Mouse (Mus musculus): Measurements from ENCODE around the gene Muc5b.
"Not testable (repeated sequence)": the region's sequence is repeated elsewhere in the genome, so short reads cannot be mapped to it uniquely, and the experiment has no call there.

Gene Muc5b

DNA sequence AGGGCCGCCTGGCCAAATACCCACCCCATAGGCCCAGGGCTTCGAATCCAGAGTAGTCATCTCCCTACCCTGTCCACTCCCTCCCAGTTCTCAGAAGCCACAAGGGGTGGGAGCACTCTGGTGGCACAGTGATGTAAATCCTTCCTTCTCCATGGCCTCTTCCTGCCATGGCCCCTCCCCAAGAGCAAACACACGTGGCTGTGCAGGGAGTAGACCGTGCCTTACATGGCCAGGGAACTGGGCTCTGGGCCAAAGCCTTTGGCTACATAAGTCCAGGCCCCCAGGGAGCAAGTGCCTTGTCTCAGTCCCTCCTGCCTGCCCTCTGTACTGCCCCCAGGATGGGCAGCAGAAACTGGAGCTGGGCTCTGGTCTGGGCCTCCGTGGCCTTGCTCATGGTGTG lies at the start of gene Muc5b:
Muc5b (plus strand) TSS at position 292 of the 400 bp plus-strand sequence.
- DNase-seq (ENCODE audit: extremely low spot score), result no peak

DNA sequence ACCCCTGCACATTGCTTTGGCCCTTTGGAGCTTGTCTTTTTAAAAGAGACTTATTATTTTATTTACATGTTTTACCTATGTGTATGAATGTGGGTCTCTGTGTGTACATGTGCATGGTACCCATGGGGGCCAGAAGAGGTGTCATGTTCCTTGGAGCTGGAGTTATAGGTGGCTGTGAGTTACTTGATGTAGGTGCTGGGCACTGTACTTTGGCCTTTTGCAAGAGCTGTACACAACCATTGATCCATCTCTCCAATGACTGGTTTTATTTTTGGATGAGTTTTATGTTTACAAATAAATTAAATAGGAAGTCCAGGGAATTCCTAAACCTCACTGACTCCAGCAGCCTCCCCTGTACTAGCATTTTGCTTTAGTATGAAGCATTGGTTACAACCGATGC lies 44.6 kb upstream of the Muc5b start:
- DNase-seq (ENCODE audit: extremely low spot score), result no peak

DNA sequence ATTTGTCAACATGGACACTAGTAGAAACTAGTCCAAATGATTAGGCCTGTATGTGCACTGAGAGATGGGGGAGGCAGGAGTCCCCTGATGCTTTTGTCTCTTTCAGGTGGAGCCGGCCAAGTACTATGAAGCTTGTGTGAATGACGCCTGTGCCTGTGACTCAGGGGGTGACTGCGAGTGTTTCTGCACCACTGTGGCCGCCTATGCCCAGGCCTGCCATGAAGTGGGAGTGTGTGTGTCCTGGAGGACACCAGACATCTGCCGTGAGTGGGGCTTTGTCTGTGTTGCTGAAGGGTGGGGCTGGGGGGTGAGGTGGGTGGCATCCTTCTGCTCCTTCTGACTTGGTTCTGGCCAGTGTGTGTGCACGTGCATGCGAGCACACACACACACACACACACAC lies 35.7 kb upstream of the Muc5b start:
- no peak for DNase-seq (ENCODE audit: extremely low spot score)

DNA sequence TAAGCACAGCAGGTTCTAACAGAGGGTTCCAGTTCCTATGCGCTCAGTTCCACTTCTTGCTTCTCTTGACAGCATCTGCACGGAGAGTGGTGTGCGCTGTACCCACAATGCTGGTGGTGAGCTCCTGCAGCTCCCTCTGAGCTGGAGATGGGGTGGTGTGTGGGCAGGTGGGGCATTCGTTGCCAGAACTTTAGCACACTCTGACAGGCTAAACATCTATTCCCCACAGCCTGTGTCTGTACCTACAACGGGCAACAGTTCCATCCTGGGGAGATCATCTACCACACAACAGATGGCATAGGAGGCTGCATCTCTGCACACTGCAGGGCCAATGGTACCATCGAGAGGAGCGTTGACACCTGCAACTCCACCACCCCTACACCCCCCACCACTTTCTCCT lies 33.5 kb upstream of the Muc5b start:
- DNase-seq (ENCODE audit: extremely low spot score), result no peak

DNA sequence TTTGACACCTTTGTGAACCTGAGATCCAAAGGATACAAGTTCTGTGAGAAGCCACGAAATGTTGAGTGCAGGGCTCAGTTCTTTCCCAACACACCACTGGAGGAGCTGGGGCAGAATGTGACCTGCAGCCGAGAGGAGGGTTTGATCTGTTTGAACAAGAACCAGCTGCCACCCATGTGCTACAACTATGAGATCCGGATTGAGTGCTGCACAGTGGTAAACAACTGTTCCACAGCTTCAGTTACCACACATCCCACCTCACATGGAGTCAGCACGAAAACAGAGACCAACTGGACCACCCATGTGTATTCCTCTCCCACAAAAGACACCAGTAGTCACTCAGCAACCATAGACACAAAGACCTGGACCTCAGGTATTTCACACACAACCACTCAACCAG lies 31.0 kb upstream of the Muc5b start:
- DNase-seq (ENCODE audit: extremely low spot score), result not testable (repeated sequence)

DNA sequence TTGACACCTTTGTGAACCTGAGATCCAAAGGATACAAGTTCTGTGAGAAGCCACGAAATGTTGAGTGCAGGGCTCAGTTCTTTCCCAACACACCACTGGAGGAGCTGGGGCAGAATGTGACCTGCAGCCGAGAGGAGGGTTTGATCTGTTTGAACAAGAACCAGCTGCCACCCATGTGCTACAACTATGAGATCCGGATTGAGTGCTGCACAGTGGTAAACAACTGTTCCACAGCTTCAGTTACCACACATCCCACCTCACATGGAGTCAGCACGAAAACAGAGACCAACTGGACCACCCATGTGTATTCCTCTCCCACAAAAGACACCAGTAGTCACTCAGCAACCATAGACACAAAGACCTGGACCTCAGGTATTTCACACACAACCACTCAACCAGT lies 28.9 kb upstream of the Muc5b start:
- not testable (repeated sequence) for DNase-seq (ENCODE audit: extremely low spot score)

DNA sequence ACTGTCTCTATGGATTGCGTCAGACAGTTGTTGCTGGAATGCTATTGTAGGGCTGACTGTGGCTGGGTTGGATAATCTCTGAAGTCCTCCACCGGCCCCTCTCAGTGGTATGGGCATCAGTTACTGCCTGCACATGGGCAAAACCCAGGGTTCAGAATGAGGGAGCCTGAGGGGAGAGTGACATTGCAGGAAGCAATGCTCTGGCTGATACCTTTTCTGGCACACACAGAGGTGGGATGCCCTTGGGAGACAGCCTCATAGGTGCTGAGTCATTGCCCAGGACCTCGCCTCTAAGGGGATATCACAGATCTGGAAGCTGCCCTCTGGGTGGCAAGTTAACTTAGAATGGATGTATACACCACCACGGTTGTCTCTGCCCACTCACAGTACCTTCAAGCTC lies 25.5 kb upstream of the Muc5b start:
- no peak for DNase-seq (ENCODE audit: extremely low spot score)

DNA sequence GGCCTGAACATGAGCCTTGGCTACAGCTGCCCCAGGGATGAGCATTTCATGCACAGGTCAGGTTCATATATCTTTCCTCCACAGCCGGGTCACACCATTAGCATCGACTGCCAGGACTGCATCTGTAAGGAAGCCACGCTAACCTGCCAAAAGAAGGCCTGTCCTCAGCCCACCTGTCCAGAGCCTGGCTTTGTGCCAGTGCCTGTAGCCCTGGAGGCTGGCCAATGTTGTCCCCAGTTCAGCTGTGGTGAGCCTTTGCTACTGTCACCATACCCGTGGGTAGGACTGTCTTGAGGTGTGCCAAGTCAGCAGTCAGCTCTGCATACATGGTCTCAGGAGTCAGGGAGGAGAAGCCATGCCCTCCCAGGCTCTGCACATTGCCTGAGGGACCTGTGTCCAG lies 23.5 kb upstream of the Muc5b start:
- no peak for DNase-seq (ENCODE audit: extremely low spot score)

DNA sequence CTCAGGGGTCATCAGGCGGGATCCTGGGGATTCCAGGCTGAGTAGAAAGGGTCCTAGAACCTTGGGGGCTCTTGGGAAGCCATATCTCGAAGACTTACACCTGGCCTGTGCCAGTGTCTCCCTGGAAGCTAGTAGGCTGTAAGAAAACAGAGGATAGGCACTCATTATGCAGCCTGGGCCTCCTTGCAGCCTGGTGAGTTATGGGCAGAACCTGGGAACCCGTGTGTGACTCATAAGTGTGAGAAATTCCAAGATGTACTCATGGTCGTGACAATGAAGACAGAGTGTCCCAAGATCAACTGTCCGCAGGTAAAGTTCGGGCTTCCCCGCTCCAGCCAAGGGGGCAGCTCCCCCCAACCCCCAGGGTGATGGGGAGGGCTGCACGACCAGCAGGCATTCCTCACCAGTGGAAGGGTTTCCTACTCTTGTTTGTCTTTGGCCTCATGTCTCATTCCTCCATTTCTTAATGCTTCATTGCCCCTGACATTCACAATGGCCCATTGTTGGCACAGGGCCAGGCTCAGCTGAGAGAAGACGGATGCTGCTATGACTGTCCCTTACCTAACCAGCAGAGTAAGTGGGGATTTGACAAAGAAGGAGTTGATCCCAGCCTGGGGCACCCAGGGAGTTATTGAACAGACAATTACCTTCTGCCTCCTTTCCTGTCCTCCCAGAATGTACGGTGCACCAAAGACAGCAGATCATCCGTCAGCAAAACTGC lies 21.4 kb upstream of the Muc5b start:
- DNase-seq (ENCODE audit: extremely low spot score), result no peak

- no peak for DNase-seq (ENCODE audit: extremely low spot score)
These were observed 20.6 kb upstream of the Muc5b start for GRCm38 (mm10) chr7:141818267-141818666.

DNA sequence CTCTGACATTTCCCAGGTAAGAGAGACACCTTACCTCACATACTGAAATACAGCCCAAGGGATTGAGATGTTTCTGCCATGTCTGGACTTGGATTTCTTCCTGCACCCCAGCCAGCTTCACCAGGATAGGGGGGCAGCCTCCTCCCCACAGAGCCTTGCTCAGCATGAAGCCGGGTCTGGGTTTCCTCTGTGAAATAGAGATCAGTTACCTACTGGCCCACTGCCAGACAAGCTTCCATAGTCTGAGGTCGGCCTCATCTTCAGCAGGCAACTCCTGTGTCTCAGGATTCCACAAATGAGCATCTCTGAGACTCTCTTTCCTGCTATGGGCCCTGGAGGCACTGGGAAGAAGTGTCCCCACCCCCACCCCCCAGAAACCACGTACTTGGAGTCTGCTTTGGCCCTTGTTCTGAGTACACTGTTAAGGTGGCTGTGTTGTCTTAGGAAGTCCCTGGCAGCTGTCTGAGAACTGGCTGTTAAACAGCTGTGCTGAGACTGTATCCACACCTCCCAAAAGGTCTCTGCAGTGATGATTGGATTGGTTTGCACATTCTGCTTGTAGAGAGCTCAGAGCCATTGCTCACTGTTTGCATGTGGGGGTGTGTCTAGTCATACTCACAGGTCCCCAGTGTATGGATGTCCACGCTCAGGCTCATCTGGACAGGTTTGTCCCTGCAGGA lies 16.1 kb upstream of the Muc5b start:
- DNase-seq (ENCODE audit: extremely low spot score), result no peak

- no peak for DNase-seq (ENCODE audit: extremely low spot score)
These were observed 15.2 kb upstream of the Muc5b start for GRCm38 (mm10) chr7:141823699-141824098.

- DNase-seq (ENCODE audit: extremely low spot score), result no peak
These were observed 14.5 kb upstream of the Muc5b start for GRCm38 (mm10) chr7:141824398-141824797.

DNA sequence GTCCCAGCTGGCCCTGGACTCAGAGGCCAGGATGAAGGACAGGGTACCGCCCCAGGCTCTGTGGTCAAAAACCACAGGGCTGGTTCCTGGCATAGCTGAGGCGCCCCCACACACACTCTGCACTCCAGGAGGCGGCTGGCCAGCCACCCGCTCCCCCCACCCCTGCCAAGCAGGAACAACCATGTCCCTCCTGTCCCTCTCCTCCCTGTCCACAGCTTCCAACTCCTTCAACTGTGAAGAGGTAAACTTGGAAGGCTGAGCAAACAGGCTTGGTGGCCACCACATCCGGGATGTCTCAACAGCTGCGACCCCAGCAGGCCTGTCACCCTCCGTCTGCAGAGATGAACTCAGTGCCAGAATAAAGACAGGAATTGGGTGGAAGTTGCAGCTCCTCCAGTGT lies 2.9 kb upstream of the Muc5b start:
- no peak for DNase-seq (ENCODE audit: extremely low spot score)

- DNase-seq (ENCODE audit: extremely low spot score), result no peak
These were observed 2.4 kb upstream of the Muc5b start for GRCm38 (mm10) chr7:141836423-141836822.

- no peak for DNase-seq (ENCODE audit: extremely low spot score)
These were observed 1.5 kb downstream of the Muc5b start for GRCm38 (mm10) chr7:141840354-141840753.

GRCm38 (mm10) chr7:141861046-141861445 lies 22.2 kb downstream of the Muc5b start:
- DNase-seq (ENCODE audit: extremely low spot score), result no peak

GRCm38 (mm10) chr7:141869644-141870043 lies 30.8 kb downstream of the Muc5b start:
- DNase-seq (ENCODE audit: extremely low spot score), result no peak

GRCm38 (mm10) chr7:141870553-141870952 lies 31.7 kb downstream of the Muc5b start:
- DNase-seq (ENCODE audit: extremely low spot score), result no peak

GRCm38 (mm10) chr7:141874891-141875290 lies 36.0 kb downstream of the Muc5b start:
- no peak for DNase-seq (ENCODE audit: extremely low spot score)

DNA sequence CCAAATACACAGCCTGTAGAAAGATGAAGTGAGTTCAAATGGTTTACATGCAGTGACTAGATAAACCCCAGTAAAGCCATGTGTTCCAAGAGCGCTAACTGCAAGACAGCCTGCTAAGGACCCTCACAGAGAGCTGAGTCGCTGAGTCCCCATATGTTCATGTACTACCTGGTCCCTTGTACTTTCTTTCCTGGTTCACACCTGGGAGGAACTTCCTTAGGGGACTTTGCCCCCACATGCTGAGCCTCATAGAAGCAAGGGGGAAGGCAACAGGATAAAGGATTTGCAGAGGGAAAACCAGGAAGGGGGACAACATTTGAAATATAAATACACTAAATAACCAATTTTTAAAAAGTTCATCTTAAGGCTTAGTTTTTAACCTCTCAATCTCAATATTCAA lies 39.9 kb downstream of the Muc5b start:
- DNase-seq (ENCODE audit: extremely low spot score), result no peak

DNA sequence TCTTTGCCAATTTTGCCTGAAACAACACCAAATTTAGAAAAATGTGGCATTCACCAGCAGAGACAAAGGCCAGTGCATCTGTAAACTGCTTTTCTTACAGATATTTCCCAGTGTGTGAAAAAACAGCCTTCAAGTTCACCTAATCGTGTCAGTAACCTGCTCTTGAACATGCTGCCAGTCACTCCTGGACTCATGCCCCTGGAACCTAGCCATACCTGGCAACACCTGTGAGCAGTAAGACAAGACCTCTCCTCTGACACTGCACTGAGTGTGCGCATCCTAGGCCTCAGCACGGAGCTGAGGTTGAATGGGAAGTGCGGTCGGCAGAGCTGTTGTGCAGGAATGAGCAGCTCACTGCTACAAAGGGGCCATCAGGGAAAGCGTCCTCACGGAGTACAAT lies 53.3 kb downstream of the Muc5b start:
- DNase-seq (ENCODE audit: extremely low spot score), result no peak

- no peak for DNase-seq (ENCODE audit: extremely low spot score)
These were observed 63.0 kb downstream of the Muc5b start for GRCm38 (mm10) chr7:141901825-141902224.
